Mouse (Mus musculus) erythroblast, adult 5-6 weeks (primary cell): ENCODE measurements around the gene Twf2. TPM values are rescaled to one million over a fixed set of nuclear protein-coding genes. Genes with fewer than 3 reads are reported as not detected.
A peak's percentile ranks its signal among the peaks of the same experiment; 100 is the strongest.

Experiments used
- ATAC-seq: replicated peaks from 2 replicates; pipeline ENCODE4 v1.8.0; 2016; ENCODE audit warnings: moderate number of reproducible peaks, mild to moderate bottlenecking, moderate TSS enrichment, inconsistent platforms; ENCODE audit not compliant: poor library complexity, low FRiP score, severe bottlenecking
- total RNA-seq, 2 experiments: library from RNA; stranded (forward) in 1 of 2; stranded (reverse) in 1 of 2; fragments of 150-400 nt in 1 of 2; fragments of 200-764, 138-1000 nt in 1 of 2; gene quantifications; 2 replicates each; pipeline versions ENCODE4 v1.2.3 to v1.2.4; 2015 to 2017; ENCODE audit warnings: low replicate concordance in 2 of 2

Gene Twf2
- total RNA-seq, 2 experiments from 2014 or later = 11.7 to 25.8 TPM

DNA sequence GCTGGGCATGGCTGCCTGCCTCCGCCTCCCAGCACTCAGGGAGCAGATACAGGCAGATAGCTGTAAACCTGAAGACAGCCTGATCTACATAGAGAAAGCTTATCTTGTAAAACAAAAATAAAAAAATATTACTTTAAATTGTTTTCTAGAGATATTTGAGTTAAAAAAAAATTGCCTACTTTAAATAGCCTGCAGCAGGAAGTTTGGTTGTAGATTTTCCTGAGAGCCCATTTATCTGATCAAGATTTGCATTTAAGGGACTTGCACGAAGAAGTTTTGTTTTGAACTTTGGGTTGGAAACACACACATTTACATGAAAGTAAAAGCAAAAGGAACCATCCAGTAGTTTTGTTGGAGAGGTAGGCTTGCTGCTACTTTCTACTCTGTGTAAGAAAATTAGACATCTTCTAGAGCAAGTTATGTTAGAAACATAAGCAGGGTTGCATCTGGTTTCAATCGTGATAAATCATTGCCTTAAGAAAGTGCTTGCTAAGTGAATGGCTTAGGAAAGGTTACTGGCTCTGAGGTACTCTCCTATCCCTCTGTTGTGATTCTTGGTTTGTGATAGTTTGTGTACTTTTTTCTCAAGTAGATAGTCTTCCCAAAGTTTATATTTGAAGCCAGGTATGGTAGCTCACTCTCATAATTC lies 27.2 kb upstream of the Twf2 start:
- no peak for ATAC-seq

GRCm38 (mm10) chr9:106176769-106177168 lies 26.1 kb upstream of the Twf2 start:
- ATAC-seq = no peak

GRCm38 (mm10) chr9:106177799-106178198 lies 25.1 kb upstream of the Twf2 start:
- no peak for ATAC-seq

DNA sequence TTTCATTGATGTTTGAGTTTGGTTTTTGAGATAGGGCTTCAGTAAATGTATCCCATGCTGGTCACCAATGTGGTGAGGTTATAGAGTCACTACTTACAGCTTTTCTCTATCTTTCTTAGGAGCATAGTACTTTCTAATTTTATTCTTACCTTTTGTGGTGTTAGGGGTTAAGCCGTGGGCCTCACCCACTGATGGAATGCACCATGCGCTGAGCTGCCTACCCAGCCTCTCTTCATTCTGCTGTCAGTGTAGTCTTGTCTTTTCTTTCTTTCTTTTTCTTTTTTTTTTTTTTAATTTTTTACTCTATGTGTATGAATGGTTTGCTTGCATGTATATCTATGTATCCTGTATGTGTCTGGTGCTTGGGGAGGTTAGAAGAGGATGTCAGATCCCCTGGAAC lies 23.5 kb upstream of the Twf2 start:
- ATAC-seq = no peak

DNA sequence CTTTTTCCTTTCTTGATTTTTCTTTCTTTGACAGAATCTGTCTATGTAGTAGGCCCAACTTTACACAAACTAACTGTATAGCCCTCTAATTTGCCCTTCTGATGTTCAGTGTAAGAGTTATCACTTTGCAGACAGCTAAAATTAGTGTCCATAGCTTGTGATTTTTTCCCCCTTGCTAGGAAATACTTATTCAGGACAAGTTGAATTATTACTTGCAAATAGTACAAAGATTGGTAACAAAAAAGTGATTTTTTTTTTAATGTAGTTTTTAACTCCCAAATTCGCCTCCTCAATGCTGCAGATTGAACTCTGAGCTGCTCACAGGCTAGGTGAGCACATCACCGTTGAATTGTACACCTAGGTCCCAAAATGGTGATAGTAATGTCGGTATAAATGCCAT lies 22.9 kb upstream of the Twf2 start:
- no peak for ATAC-seq

- no peak for ATAC-seq
Measured at GRCm38 (mm10) chr9:106182146-106182545, 20.8 kb upstream of the Twf2 start.

GRCm38 (mm10) chr9:106183996-106184395 lies 18.9 kb upstream of the Twf2 start:
- no peak for ATAC-seq

GRCm38 (mm10) chr9:106191355-106191754 lies 11.6 kb upstream of the Twf2 start:
- no peak for ATAC-seq

GRCm38 (mm10) chr9:106192024-106192423 lies 10.9 kb upstream of the Twf2 start:
- no peak for ATAC-seq

GRCm38 (mm10) chr9:106192998-106193397 lies 9.9 kb upstream of the Twf2 start:
- no peak for ATAC-seq

DNA sequence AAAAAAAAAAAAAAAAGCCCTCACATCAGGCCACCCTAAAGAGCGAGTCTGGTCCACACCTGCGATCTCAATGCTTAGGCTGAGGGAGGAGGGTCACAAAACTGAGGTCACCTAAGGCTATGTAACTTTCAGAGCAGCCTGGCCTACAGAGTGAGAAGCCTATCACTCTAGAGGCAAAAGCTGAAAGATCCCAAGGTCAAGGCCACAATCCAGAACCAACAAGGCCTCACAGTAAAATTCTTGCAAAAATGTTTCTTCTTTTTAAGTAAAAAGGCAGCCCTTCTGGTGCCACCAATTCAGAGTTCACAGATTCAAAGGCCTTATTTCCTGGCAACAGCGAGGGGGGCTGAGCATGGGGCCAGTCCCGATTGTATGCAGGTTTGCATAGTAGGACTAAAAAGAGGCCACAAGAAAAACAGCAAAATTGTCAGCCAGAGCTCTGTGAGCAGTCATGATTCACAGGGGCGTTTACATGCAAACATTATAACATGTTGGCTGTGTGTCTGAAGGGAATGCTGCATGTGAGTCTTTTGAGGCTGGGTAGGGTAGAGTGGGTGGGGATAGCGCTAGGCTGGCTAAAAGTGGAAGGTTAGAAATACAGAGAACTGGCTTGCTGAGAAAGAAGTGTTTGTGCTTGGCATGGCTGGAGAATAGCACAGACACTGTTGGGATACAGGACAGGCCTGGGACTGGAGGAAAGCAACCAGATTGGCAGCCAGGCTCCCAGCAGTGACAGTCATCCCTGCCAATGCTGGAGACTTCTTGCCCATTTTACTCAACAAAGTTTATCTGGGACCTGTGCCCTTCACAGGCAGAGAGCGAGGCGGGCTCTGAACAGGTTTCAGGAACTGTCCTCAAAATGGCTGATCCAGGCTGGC lies 8.7 kb upstream of the Twf2 start:
- no peak for ATAC-seq

GRCm38 (mm10) chr9:106195693-106196092 lies 7.2 kb upstream of the Twf2 start:
- ATAC-seq = no peak

DNA sequence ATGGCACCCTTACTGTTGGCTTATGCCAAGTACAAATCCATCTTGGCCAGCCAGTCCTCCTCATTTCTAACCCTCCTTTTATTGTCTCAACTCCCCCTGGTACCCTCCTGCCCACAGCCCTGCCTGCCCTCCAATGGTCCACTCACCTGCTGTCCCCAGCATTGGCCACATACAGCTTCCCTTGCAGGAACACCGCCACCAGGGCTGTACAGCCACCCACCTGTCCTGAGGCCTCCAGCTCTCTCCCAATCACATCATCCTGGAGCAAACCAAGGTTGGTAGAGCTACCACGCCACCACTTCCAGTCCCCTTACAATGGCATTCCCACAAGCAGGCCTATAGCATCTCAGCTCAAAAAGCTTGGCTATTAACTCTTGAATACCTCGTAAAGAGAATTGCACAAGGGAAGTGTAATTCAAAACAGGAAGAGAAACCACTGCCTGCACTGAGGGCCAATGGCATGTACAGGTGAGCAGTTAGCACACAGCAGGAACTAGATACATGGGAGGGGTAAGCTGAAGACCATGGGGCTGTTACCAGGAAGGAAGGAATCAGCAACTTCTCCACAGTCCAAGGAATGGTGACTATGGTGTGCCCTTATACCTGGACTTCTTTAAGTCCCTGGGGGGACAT lies 5.7 kb upstream of the Twf2 start:
- ATAC-seq = no peak

- ATAC-seq = no peak
Measured at GRCm38 (mm10) chr9:106197732-106198131, 5.2 kb upstream of the Twf2 start.

GRCm38 (mm10) chr9:106198962-106199458 lies 3.9 kb upstream of the Twf2 start:
- ATAC-seq = peak; percentile 41

DNA sequence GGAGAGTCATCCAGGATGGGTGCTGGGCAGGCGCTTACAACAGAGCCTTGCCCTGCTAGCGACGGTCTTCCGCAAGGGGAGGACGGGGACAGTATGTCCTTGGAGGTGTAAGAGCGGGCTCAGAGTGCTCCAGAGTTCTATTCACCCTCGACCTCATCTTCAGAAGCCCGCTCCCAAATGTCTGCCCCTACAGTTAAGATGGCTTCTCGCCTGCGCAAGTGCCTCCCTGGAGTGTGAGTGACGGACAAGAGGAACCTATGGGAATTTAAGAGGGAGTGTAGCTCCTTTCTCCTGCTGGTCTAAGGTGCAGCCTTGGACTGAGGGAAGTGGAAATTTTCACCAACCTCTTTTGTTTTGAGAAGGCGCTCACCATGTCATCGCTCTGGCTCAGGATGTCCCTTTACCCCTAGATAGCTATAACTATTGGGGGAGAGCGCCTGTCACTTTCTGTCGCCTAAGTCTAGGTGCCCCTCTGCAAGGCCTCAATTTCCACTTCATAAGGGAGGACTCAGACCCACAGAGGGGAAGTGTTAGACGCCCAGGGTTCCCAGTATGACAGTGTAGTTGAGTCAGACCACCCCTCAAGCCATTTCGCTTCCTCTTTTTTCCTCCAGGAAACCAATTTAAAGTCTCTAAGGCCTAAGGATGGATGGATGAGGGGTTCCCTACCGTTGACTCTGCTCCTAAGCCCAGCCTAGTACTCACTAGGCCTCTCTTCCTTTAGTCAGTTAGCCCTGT lies 3.2 kb upstream of the Twf2 start, which contains the start of gene Ppm1m:
Gene Ppm1m (minus strand): TSS at position 212 of the 738 bp plus-strand sequence.
- no peak for ATAC-seq

DNA sequence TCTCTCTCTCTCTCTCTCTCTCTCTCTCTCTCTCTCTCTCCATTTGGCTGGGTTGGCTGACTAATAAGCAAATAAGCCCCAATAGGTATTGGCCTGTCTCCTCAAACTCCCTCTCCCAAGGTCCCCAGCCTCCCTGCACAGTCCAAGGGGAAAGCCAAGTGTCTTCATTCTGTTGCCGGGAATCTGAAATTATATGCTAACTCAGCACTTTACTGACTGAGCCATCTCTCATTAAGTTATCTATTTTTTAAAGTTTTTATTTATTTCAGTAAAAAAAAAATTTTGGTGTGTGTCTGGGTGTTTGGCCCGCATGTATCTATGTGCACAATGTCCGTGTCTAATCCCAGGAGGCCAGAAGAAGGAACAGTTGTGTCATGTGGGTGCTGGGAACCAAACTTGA lies 1.0 kb upstream of the Twf2 start:
- no peak for ATAC-seq

- no peak for ATAC-seq
Measured at GRCm38 (mm10) chr9:106203990-106204851, 1.3 kb downstream of the Twf2 start.

DNA sequence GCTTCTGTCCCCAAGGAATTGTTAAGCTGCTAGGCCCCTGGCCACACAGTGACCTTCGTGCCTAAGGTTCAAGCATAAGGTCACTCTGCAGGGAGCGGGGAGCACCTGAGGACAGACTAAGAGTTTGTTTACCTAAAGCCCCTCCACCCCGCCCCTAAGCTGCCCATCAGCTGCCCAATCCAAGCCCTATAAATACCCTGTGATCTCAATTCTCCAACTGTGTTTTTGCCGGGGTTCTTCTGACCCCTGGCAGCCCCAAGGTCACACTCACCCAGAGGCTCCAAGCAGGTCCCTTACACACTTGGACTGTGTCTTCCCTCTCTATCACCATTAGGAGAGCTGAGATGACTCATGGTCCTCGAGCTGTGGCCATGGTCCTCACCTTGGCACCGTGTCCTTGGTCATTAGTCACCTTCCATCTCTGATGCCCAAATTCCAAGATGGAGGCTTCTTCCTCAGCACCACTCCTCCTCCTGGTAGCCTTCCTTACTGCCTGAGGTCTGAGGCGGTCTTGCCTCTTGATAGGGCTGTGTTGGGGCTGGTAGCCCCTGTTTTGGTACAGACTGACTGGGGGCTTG lies 2.9 kb downstream of the Twf2 start:
- ATAC-seq = no peak
